Mouse (Mus musculus): ENCODE measurements around the gene Fbxo21.

- TF ChIP-seq CTCF (conservative IDR thresholded peaks at IDR 0.05 in 1 of 2, IDR thresholded peaks at IDR 0.05 in 1 of 2; ENCODE audit: low read depth in 2 of 2, low read length in 2 of 2) (no peak), POLR2A (IDR thresholded peaks at IDR 0.05; ENCODE audit: low read depth, low read length) (no peak), E2F4 (IDR thresholded peaks at IDR 0.05; ENCODE audit: insufficient replicate concordance, low read depth, low read length) (no peak), CHD2 (IDR thresholded peaks at IDR 0.05; ENCODE audit: low read length) (no peak), PAX5 (IDR thresholded peaks at IDR 0.05; ENCODE audit: low read length) (no peak), MAX (IDR thresholded peaks at IDR 0.05; ENCODE audit: low read length) (no peak), TBP (conservative IDR thresholded peaks at IDR 0.05; ENCODE audit: low read depth, low read length) (no peak)
These were observed 58.1 kb downstream of the Fbxo21 start for GRCm38 (mm10) chr5:118034632-118035031.

All from CH12.LX (cell line).